Mouse (Mus musculus) E14TG2a.4 (cell line): ENCODE data around the gene Trio.

Experiments
- H3K27me3 ChIP-seq: 2 replicates; pipeline ENCODE4 v1.6.1; 2014; ENCODE audit warnings: low read length, control low read depth; ENCODE audit not compliant: insufficient read depth
- H3K36me3 ChIP-seq: 2 replicates; pipeline ENCODE4 v1.6.1; 2014; ENCODE audit warnings: low read length, control low read depth; ENCODE audit not compliant: insufficient read depth
- H3K4me1 ChIP-seq: replicated peaks from 2 replicates; pipeline ENCODE4 v1.6.1; 2014; ENCODE audit warnings: low read depth, low read length, control low read depth
- H3K4me3 ChIP-seq: replicated peaks from 2 replicates; pipeline ENCODE4 v1.5.1; 2014; ENCODE audit warnings: mild to moderate bottlenecking, low read length
- H3K9me3 ChIP-seq: 2 replicates; pipeline ENCODE4 v1.6.1; 2014; ENCODE audit warnings: low read length, control low read depth
- CTCF ChIP-seq: conservative IDR thresholded peaks from 2 replicates; pipeline ENCODE4 v1.5.1; 2014; ENCODE audit warnings: low read length
- NANOG ChIP-seq: IDR thresholded peaks from 2 replicates; pipeline ENCODE4 v1.6.1; 2014; ENCODE audit warnings: borderline replicate concordance, low read length, mixed read lengths
- POU5F1 ChIP-seq: IDR thresholded peaks from 2 replicates; pipeline ENCODE4 v1.6.1; 2014; ENCODE audit warnings: low read length, borderline replicate concordance

Trio gene

GRCm38 (mm10) chr15:27866471-27866870 lies 159.2 kb downstream of the Trio start:
- H3K4me3 ChIP-seq: no peak overlapping the region
- no peak for TF ChIP-seq POU5F1
- TF ChIP-seq NANOG: no peak
- no peak for TF ChIP-seq CTCF
- peaks cover 7% of the 10 kb centered on the region for H3K4me1 ChIP-seq
- H3K9me3 ChIP-seq: no peaks in the 10 kb centered on the region
- H3K36me3 ChIP-seq: no peaks in the 10 kb centered on the region
- no peaks in the 10 kb centered on the region for H3K27me3 ChIP-seq

GRCm38 (mm10) chr15:27866053-27866452 lies 159.6 kb downstream of the Trio start:
- TF ChIP-seq POU5F1 (no peak), NANOG (no peak), CTCF (no peak)
- H3K4me3 ChIP-seq: no peak overlapping the region
- no peaks in the 10 kb centered on the region for H3K9me3 ChIP-seq

GRCm38 (mm10) chr15:27864397-27864796 lies 161.3 kb downstream of the Trio start:
- Histone ChIP-seq H3K9me3 (no peaks in the 10 kb centered on the region), H3K4me3 (no peak overlapping the region), H3K36me3 (no peaks in the 10 kb centered on the region), H3K27me3 (peaks cover 7% of the 10 kb centered on the region; the same call in 1 of the 2 replicates), H3K4me1 (peaks cover 23% of the 10 kb centered on the region)
- TF ChIP-seq NANOG (no peak), POU5F1 (no peak), CTCF (no peak)

More at GRCm38 (mm10) chr15:27866053-27866452, 159.6 kb downstream of the Trio start:
- Histone ChIP-seq H3K27me3 (no peaks in the 10 kb centered on the region), H3K36me3 (no peaks in the 10 kb centered on the region), H3K4me1 (peaks cover 9% of the 10 kb centered on the region)

GRCm38 (mm10) chr15:27862949-27863348 lies 162.7 kb downstream of the Trio start:
- H3K36me3 ChIP-seq: no peaks in the 10 kb centered on the region
- no peaks in the 10 kb centered on the region for H3K9me3 ChIP-seq
- TF ChIP-seq NANOG (no peak), CTCF (no peak), POU5F1 (no peak)
- peaks cover 7% of the 10 kb centered on the region; the same call in 1 of the 2 replicates for H3K27me3 ChIP-seq
- H3K4me1 ChIP-seq: peaks cover 23% of the 10 kb centered on the region
- H3K4me3 ChIP-seq: no peak overlapping the region

- Histone ChIP-seq H3K4me3 (peak overlapping the region; percentile 58), H3K9me3 (no peaks in the 10 kb centered on the region), H3K27me3 (peaks cover 7% of the 10 kb centered on the region; the same call in 1 of the 2 replicates), H3K36me3 (no peaks in the 10 kb centered on the region), H3K4me1 (peaks cover 28% of the 10 kb centered on the region)
- no peak for TF ChIP-seq NANOG
- TF ChIP-seq CTCF: no peak
- no peak for TF ChIP-seq POU5F1
These were observed 165.2 kb downstream of the Trio start for GRCm38 (mm10) chr15:27860439-27860838.

- peaks cover 34% of the 10 kb centered on the region for H3K4me1 ChIP-seq
- no peaks in the 10 kb centered on the region for H3K9me3 ChIP-seq
- TF ChIP-seq POU5F1: no peak
- peak; percentile 95 for TF ChIP-seq CTCF
- H3K36me3 ChIP-seq: no peaks in the 10 kb centered on the region
- no peak overlapping the region for H3K4me3 ChIP-seq
- H3K27me3 ChIP-seq: peaks cover 9% of the 10 kb centered on the region; the same call in 1 of the 2 replicates
These were observed 166.1 kb downstream of the Trio start for GRCm38 (mm10) chr15:27859590-27859989.

GRCm38 (mm10) chr15:27859115-27859514 lies 166.5 kb downstream of the Trio start:
- peaks cover 13% of the 10 kb centered on the region; the same call in 1 of the 2 replicates for H3K27me3 ChIP-seq
- H3K9me3 ChIP-seq: no peaks in the 10 kb centered on the region
- peaks cover 37% of the 10 kb centered on the region for H3K4me1 ChIP-seq
- no peaks in the 10 kb centered on the region for H3K36me3 ChIP-seq
- H3K4me3 ChIP-seq: no peak overlapping the region
- TF ChIP-seq CTCF (no peak), POU5F1 (no peak), NANOG (no peak)

- peaks cover 37% of the 10 kb centered on the region for H3K4me1 ChIP-seq
- no peaks in the 10 kb centered on the region for H3K36me3 ChIP-seq
- H3K4me3 ChIP-seq: no peak overlapping the region
- H3K27me3 ChIP-seq: peaks cover 13% of the 10 kb centered on the region; the same call in 1 of the 2 replicates
- no peaks in the 10 kb centered on the region for H3K9me3 ChIP-seq
- no peak for TF ChIP-seq POU5F1
- no peak for TF ChIP-seq NANOG
- TF ChIP-seq CTCF: no peak
These were observed 167.3 kb downstream of the Trio start for GRCm38 (mm10) chr15:27858179-27858819.

- H3K4me1 ChIP-seq: peaks cover 37% of the 10 kb centered on the region
- no peaks in the 10 kb centered on the region for H3K36me3 ChIP-seq
- no peak for TF ChIP-seq NANOG
- no peaks in the 10 kb centered on the region for H3K9me3 ChIP-seq
- no peak overlapping the region for H3K4me3 ChIP-seq
- H3K27me3 ChIP-seq: peaks cover 13% of the 10 kb centered on the region; the same call in 1 of the 2 replicates
These were observed 168.4 kb downstream of the Trio start for GRCm38 (mm10) chr15:27857242-27857641.
